Mouse (Mus musculus) forebrain, embryonic 16.5 days (tissue): ENCODE measurements around the gene Cgref1. TPM values are rescaled to one million over a fixed set of nuclear protein-coding genes. Genes with fewer than 3 reads are reported as not detected.
A peak's percentile ranks its signal among the peaks of the same experiment; 100 is the strongest.

ENCODE experiments used
- ATAC-seq: fragments of 200-750 bp; cut with Nextera tagmentation; 2 replicates; pipeline ENCODE4 v1.8.0; 2017; ENCODE audit warnings: mild to moderate bottlenecking, moderate library complexity
- H3K27ac ChIP-seq: fragments of 300-500 bp; sonication (generic); 2 replicates; pipeline ENCODE4 v1.5.1; 2014; ENCODE audit warnings: low read length, control low read depth
- H3K27me3 ChIP-seq: fragments of 300-500 bp; sonication (generic); replicated peaks from 2 replicates; pipeline ENCODE4 v1.6.1; 2014; ENCODE audit warnings: low read length; ENCODE audit not compliant: control insufficient read depth, insufficient read depth
- H3K36me3 ChIP-seq: fragments of 300-500 bp; sonication (generic); 2 replicates; pipeline ENCODE4 v1.6.1; 2014; ENCODE audit not compliant: control insufficient read depth, insufficient read depth
- H3K4me1 ChIP-seq: fragments of 300-500 bp; sonication (generic); replicated peaks from 2 replicates; pipeline ENCODE4 v1.6.1; 2014; ENCODE audit warnings: low read length; ENCODE audit not compliant: control insufficient read depth, insufficient read depth
- H3K4me2 ChIP-seq: fragments of 300-500 bp; sonication (generic); 2 replicates; pipeline ENCODE4 v1.6.1; 2014; ENCODE audit warnings: mild to moderate bottlenecking, low read length, control low read depth
- H3K4me3 ChIP-seq: fragments of 300-500 bp; sonication (generic); replicated peaks from 2 replicates; pipeline ENCODE4 v1.5.1; 2014; ENCODE audit warnings: mild to moderate bottlenecking, low read length, control low read depth
- H3K9ac ChIP-seq: fragments of 300-500 bp; sonication (generic); replicated peaks from 2 replicates; pipeline ENCODE4 v1.6.1; 2014; ENCODE audit warnings: low read depth, low read length, control low read depth
- H3K9me3 ChIP-seq: fragments of 300-500 bp; sonication (generic); 2 replicates; pipeline ENCODE4 v1.6.1; 2016; ENCODE audit warnings: low read length; ENCODE audit not compliant: control insufficient read depth
- WGBS: fragments of 180-500 bp; shearing (Covaris S2); extraction: QIAGEN DNeasy Blood & Tissue Kit; methylation state at CpG from one replicate; pipeline ENCODE4 v1.1.7; 2014; 5-methylcytosine and 5-hydroxymethylcytosine counted together
- polyA plus RNA-seq: library from polyadenylated mRNA; unstranded; fragments of >200 nt; fragmentation: Nextera tagmentation; extraction: Ambion mirVana; gene quantifications from 2 replicates; pipeline ENCODE4 v1.2.1, GENCODE M21; 2015

Cgref1 gene
- 15.8 and 29.0 TPM in 2 replicates for polyA plus RNA-seq

GRCm38 (mm10) chr5:30944956-30945781 lies at the start of gene Cgref1:
Gene Cgref1 (minus strand): TSS chr5:30945591.
- peaks cover 11% of the 10 kb centered on the region for H3K4me1 ChIP-seq
- no peak within 1 kb of the TSS for H3K27ac ChIP-seq
- WGBS = 4% methylated on average over 42 of the region's 44 CpGs
- H3K4me2 ChIP-seq = peak within 1 kb of the TSS; percentile 70
- peak within 1 kb of the TSS; percentile 67 for H3K9ac ChIP-seq
- peak; percentile 61 for ATAC-seq
- no peaks in the 10 kb centered on the region for H3K27me3 ChIP-seq
- no peaks in the 10 kb centered on the region for H3K36me3 ChIP-seq
- H3K4me3 ChIP-seq = peak within 1 kb of the TSS; percentile 51
- no peaks in the 10 kb centered on the region for H3K9me3 ChIP-seq

GRCm38 (mm10) chr5:30994074-30994473 lies 48.7 kb upstream of the Cgref1 start:
- H3K4me2 ChIP-seq = no peak overlapping the region
- 64% methylated on average over 3 of the region's 3 CpGs for WGBS
- no peak for ATAC-seq
- H3K36me3 ChIP-seq = no peaks in the 10 kb centered on the region
- H3K4me1 ChIP-seq = no peaks in the 10 kb centered on the region
- H3K4me3 ChIP-seq = no peak overlapping the region
- no peaks in the 10 kb centered on the region for H3K9me3 ChIP-seq
- no peak overlapping the region for H3K9ac ChIP-seq
- H3K27me3 ChIP-seq = no peaks in the 10 kb centered on the region
- no peak overlapping the region for H3K27ac ChIP-seq

- no peaks in the 10 kb centered on the region for H3K36me3 ChIP-seq
- no peak overlapping the region for H3K4me2 ChIP-seq
- ATAC-seq = no peak
- no peaks in the 10 kb centered on the region for H3K4me1 ChIP-seq
- 77% methylated on average over 5 of the region's 5 CpGs for WGBS
- H3K27me3 ChIP-seq = no peaks in the 10 kb centered on the region
- no peak overlapping the region for H3K4me3 ChIP-seq
- H3K9me3 ChIP-seq = no peaks in the 10 kb centered on the region
- no peak overlapping the region for H3K27ac ChIP-seq
- no peak overlapping the region for H3K9ac ChIP-seq
These were observed 47.7 kb upstream of the Cgref1 start for GRCm38 (mm10) chr5:30992980-30993676.

- ATAC-seq = no peak
These were observed 37.0 kb upstream of the Cgref1 start for GRCm38 (mm10) chr5:30982357-30982756.

GRCm38 (mm10) chr5:30974870-30975656 lies 29.7 kb upstream of the Cgref1 start:
- no peaks in the 10 kb centered on the region for H3K27me3 ChIP-seq
- no peak overlapping the region for H3K9ac ChIP-seq
- H3K4me2 ChIP-seq = no peak overlapping the region
- no peaks in the 10 kb centered on the region for H3K4me1 ChIP-seq
- 71% methylated on average over 9 of the region's 9 CpGs for WGBS
- H3K36me3 ChIP-seq = no peaks in the 10 kb centered on the region
- no peaks in the 10 kb centered on the region for H3K9me3 ChIP-seq
- ATAC-seq = no peak
- no peak overlapping the region for H3K27ac ChIP-seq
- H3K4me3 ChIP-seq = no peak overlapping the region

More at GRCm38 (mm10) chr5:30982357-30982756, 37.0 kb upstream of the Cgref1 start:
- H3K4me3 ChIP-seq = no peak overlapping the region
- no peak overlapping the region for H3K4me2 ChIP-seq
- 12% methylated on average over 2 of the region's 2 CpGs for WGBS
- H3K27ac ChIP-seq = no peak overlapping the region
- H3K4me1 ChIP-seq = no peaks in the 10 kb centered on the region
- no peaks in the 10 kb centered on the region for H3K36me3 ChIP-seq
- H3K9me3 ChIP-seq = no peaks in the 10 kb centered on the region
- H3K27me3 ChIP-seq = no peaks in the 10 kb centered on the region
- no peak overlapping the region for H3K9ac ChIP-seq

- Histone ChIP-seq H3K4me1 (no peaks in the 10 kb centered on the region), H3K9me3 (no peaks in the 10 kb centered on the region), H3K27me3 (no peaks in the 10 kb centered on the region), H3K4me2 (no peak overlapping the region), H3K9ac (no peak overlapping the region), H3K36me3 (no peaks in the 10 kb centered on the region), H3K27ac (no peak overlapping the region), H3K4me3 (no peak overlapping the region)
- WGBS = 80% methylated on average over 2 of the region's 2 CpGs
- no peak for ATAC-seq
These were observed 24.0 kb upstream of the Cgref1 start for GRCm38 (mm10) chr5:30969440-30969839.

GRCm38 (mm10) chr5:30968416-30968815 lies 23.0 kb upstream of the Cgref1 start, which contains the start of gene Tcf23:
Gene Tcf23 (plus strand): TSS chr5:30968662.
- Histone ChIP-seq H3K4me3 (no peak within 1 kb of the TSS), H3K27ac (no peak within 1 kb of the TSS), H3K4me2 (no peak within 1 kb of the TSS), H3K4me1 (no peaks in the 10 kb centered on the region), H3K9me3 (no peaks in the 10 kb centered on the region), H3K27me3 (no peaks in the 10 kb centered on the region), H3K36me3 (no peaks in the 10 kb centered on the region), H3K9ac (no peak within 1 kb of the TSS)
- 70% methylated on average over 8 of the region's 8 CpGs for WGBS
- ATAC-seq = no peak

- Histone ChIP-seq H3K9me3 (no peaks in the 10 kb centered on the region), H3K4me1 (no peaks in the 10 kb centered on the region), H3K36me3 (no peaks in the 10 kb centered on the region), H3K27me3 (no peaks in the 10 kb centered on the region; the same call in 1 of the 2 replicates), H3K9ac (no peak overlapping the region), H3K4me2 (no peak overlapping the region), H3K27ac (no peak overlapping the region), H3K4me3 (no peak overlapping the region)
- no peak for ATAC-seq
- WGBS = 88% methylated on average over 4 of the region's 4 CpGs
These were observed 20.8 kb upstream of the Cgref1 start for GRCm38 (mm10) chr5:30966189-30966588.

- Histone ChIP-seq H3K27ac (no peak overlapping the region), H3K9ac (no peak overlapping the region), H3K4me2 (no peak overlapping the region), H3K4me3 (no peak overlapping the region), H3K36me3 (no peaks in the 10 kb centered on the region), H3K9me3 (no peaks in the 10 kb centered on the region), H3K27me3 (no peaks in the 10 kb centered on the region; the same call in 1 of the 2 replicates), H3K4me1 (peaks cover 8% of the 10 kb centered on the region)
- ATAC-seq = no peak
- 66% methylated on average over 3 of the region's 3 CpGs for WGBS
These were observed 18.5 kb upstream of the Cgref1 start for GRCm38 (mm10) chr5:30963916-30964315.
